Comparison of ENCODE assay signal across 17 mouse cellular contexts in genomic region chr13:51844118-51844517, GRCm38 (mm10). TPM values are rescaled to one million over a fixed set of nuclear protein-coding genes. Genes with fewer than 3 reads are reported as not detected.
A peak's percentile ranks its signal among the peaks of the same experiment; 100 is the strongest.
DNase-seq lines count a peak whose midpoint lies in the region; ATAC-seq and TF ChIP-seq lines count a peak whose summit lies in the region.
"Had no signal": no experiment of that assay in that cellular context is flagged by ENCODE, and none has a peak within 500 bp of the region (broad histone marks: within the 10 kb centered on the region; RNA-seq: fewer than 3 reads in every experiment).

No protein-coding gene starts in this region.

- no peak for TF ChIP-seq EP300 in lung, postnatal 0 days (IDR thresholded peaks at IDR 0.05)
- no peak for TF ChIP-seq EP300 in stomach, postnatal 0 days (optimal IDR thresholded peaks at IDR 0.05)

- H3K27ac ChIP-seq in forebrain, embryonic 11.5 days (ENCODE audit: low read depth, low read length): no peak overlapping the region
- H3K27ac ChIP-seq in forebrain, embryonic 10.5 days: no peak overlapping the region
- no peak overlapping the region for H3K27ac ChIP-seq in lung, postnatal 0 days (ENCODE audit: low read length)
- H3K27ac ChIP-seq in embryonic facial prominence, embryonic 11.5 days (replicated peaks; ENCODE audit: low read depth, low read length): no peak overlapping the region
- no peak overlapping the region for H3K27ac ChIP-seq in stomach, postnatal 0 days (replicated peaks)
- H3K27ac ChIP-seq: embryonic facial prominence, embryonic 15.5 days; forebrain, embryonic 13.5 days; hindbrain, embryonic 14.5 days; intestine, embryonic 15.5 days had no signal

- no peak for ATAC-seq in forebrain, embryonic 11.5 days (replicated peaks; ENCODE audit: low FRiP score)
- ATAC-seq in lung, postnatal 0 days: no peak
- ATAC-seq in embryonic facial prominence, embryonic 11.5 days (replicated peaks; ENCODE audit: insufficient number of reproducible peaks, low FRiP score, low TSS enrichment, low read depth): no peak
- ATAC-seq in stomach, postnatal 0 days (ENCODE audit: low FRiP score, low TSS enrichment): no peak
- ATAC-seq: activated CD4-positive, CD25-positive, alpha-beta regulatory T cell, adult 4 months; forebrain, embryonic 13.5 days; forebrain, postnatal 0 days; intestine, embryonic 15.5 days; Patski had no signal

- H3K9me3 ChIP-seq in forebrain, embryonic 11.5 days (ENCODE audit: control insufficient read depth, low read length): no peaks in the 10 kb centered on the region
- no peaks in the 10 kb centered on the region for H3K9me3 ChIP-seq in forebrain, embryonic 10.5 days
- H3K9me3 ChIP-seq in lung, postnatal 0 days (ENCODE audit: low read length): no peaks in the 10 kb centered on the region
- no peaks in the 10 kb centered on the region for H3K9me3 ChIP-seq in embryonic facial prominence, embryonic 11.5 days (replicated peaks; ENCODE audit: control insufficient read depth, low read length)
- no peaks in the 10 kb centered on the region for H3K9me3 ChIP-seq in stomach, postnatal 0 days (ENCODE audit: control insufficient read depth, low read length)
- H3K9me3 ChIP-seq: embryonic facial prominence, embryonic 15.5 days; forebrain, embryonic 13.5 days; heart, embryonic 10.5 days; intestine, embryonic 15.5 days had no signal

- no peak for TF ChIP-seq CTCF in lung, postnatal 0 days (IDR thresholded peaks at IDR 0.05)
- TF ChIP-seq CTCF in stomach, postnatal 0 days (IDR thresholded peaks at IDR 0.05; ENCODE audit: low read depth): no peak

- H3K36me3 ChIP-seq in forebrain, embryonic 11.5 days (ENCODE audit: control insufficient read depth, insufficient read depth, low read length): no peaks in the 10 kb centered on the region
- H3K36me3 ChIP-seq in forebrain, embryonic 10.5 days (replicated peaks): peaks cover 5% of the 10 kb centered on the region; the same call in 1 of the 2 replicates
- H3K36me3 ChIP-seq in lung, postnatal 0 days (ENCODE audit: insufficient read depth, low read length): no peaks in the 10 kb centered on the region
- H3K36me3 ChIP-seq in embryonic facial prominence, embryonic 11.5 days (replicated peaks; ENCODE audit: control insufficient read depth, insufficient read depth, low read depth, low read length): no peaks in the 10 kb centered on the region
- H3K36me3 ChIP-seq in stomach, postnatal 0 days (ENCODE audit: control insufficient read depth, insufficient read depth, low read length): no peaks in the 10 kb centered on the region
- H3K36me3 ChIP-seq: embryonic facial prominence, embryonic 15.5 days; intestine, embryonic 15.5 days had no signal

- no peak overlapping the region for H3K4me2 ChIP-seq in forebrain, embryonic 11.5 days (ENCODE audit: low read depth, low read length, severe bottlenecking)
- no peak overlapping the region for H3K4me2 ChIP-seq in lung, postnatal 0 days (replicated peaks; ENCODE audit: low read depth, low read length)
- H3K4me2 ChIP-seq in embryonic facial prominence, embryonic 11.5 days (ENCODE audit: low read depth, low read length): no peak overlapping the region
- H3K4me2 ChIP-seq in stomach, postnatal 0 days (replicated peaks; ENCODE audit: low read depth): no peak overlapping the region
- H3K4me2 ChIP-seq: embryonic facial prominence, embryonic 15.5 days; hindbrain, embryonic 14.5 days had no signal

- peak; percentile 54 for DNase-seq in forebrain, embryonic 11.5 days (ENCODE audit: low spot score)
- no peak for DNase-seq in forebrain, embryonic 10.5 days (ENCODE audit: extremely low spot score, low spot score)
- DNase-seq in lung, postnatal 0 days (ENCODE audit: low spot score): peak; percentile 15
- no peak for DNase-seq in lung, postnatal 25 days (ENCODE audit: low spot score)
- DNase-seq in embryonic facial prominence, embryonic 11.5 days (ENCODE audit: low spot score): peak; percentile 52
- DNase-seq in natural killer cell, adult 2 months (ENCODE audit: low spot score in 2 of 2): peak; percentile 21 to 32
- no peak for DNase-seq in testis, postnatal 10 days (ENCODE audit: low spot score)
- no peak for DNase-seq in stomach, postnatal 0 days (ENCODE audit: low spot score)

- H3K27me3 ChIP-seq in forebrain, embryonic 11.5 days (ENCODE audit: control insufficient read depth, insufficient read depth, low read length): peaks cover 45% of the 10 kb centered on the region
- H3K27me3 ChIP-seq in forebrain, embryonic 10.5 days (ENCODE audit: poor library complexity, severe bottlenecking): peaks cover 88% of the 10 kb centered on the region
- H3K27me3 ChIP-seq in lung, postnatal 0 days (replicated peaks; ENCODE audit: insufficient read depth, low read length): 0 out of 2 replicates have a peak, but pooled peaks cover 2% of the 10 kb centered on the region
- peaks cover 2% of the 10 kb centered on the region; the same call in 1 of the 2 replicates for H3K27me3 ChIP-seq in embryonic facial prominence, embryonic 11.5 days (ENCODE audit: control insufficient read depth, insufficient read depth, low read length)
- no peaks in the 10 kb centered on the region for H3K27me3 ChIP-seq in stomach, postnatal 0 days (ENCODE audit: control insufficient read depth, insufficient read depth, low read length)
- H3K27me3 ChIP-seq: Patski had no signal

- peaks cover 27% of the 10 kb centered on the region for H3K4me1 ChIP-seq in forebrain, embryonic 11.5 days (replicated peaks; ENCODE audit: control insufficient read depth, insufficient read depth, low read length)
- peaks cover 79% of the 10 kb centered on the region for H3K4me1 ChIP-seq in forebrain, embryonic 10.5 days
- peaks cover 10% of the 10 kb centered on the region; the same call in 1 of the 2 replicates for H3K4me1 ChIP-seq in lung, postnatal 0 days (ENCODE audit: insufficient read depth, low read depth, low read length)
- peaks cover 4% of the 10 kb centered on the region for H3K4me1 ChIP-seq in embryonic facial prominence, embryonic 11.5 days (ENCODE audit: control insufficient read depth, insufficient read depth, low read length)
- H3K4me1 ChIP-seq in stomach, postnatal 0 days (replicated peaks; ENCODE audit: control insufficient read depth, insufficient read depth): no peaks in the 10 kb centered on the region

- 80% methylated on average over 10 of the region's 10 CpGs for WGBS in forebrain, embryonic 11.5 days
- 82% methylated on average over 10 of the region's 10 CpGs for WGBS in forebrain, embryonic 10.5 days
- WGBS in lung, postnatal 0 days: 60% methylated on average over 10 of the region's 10 CpGs
- WGBS in embryonic facial prominence, embryonic 11.5 days: 49% methylated on average over 10 of the region's 10 CpGs
- WGBS in stomach, postnatal 0 days: 80% methylated on average over 10 of the region's 10 CpGs

- H3K9ac ChIP-seq in forebrain, embryonic 11.5 days (ENCODE audit: low read length): no peak overlapping the region
- H3K9ac ChIP-seq in lung, postnatal 0 days (replicated peaks; ENCODE audit: low read depth): no peak overlapping the region
- no peak overlapping the region for H3K9ac ChIP-seq in embryonic facial prominence, embryonic 11.5 days (replicated peaks; ENCODE audit: low read length)
- H3K9ac ChIP-seq in stomach, postnatal 0 days (ENCODE audit: low read length): no peak overlapping the region
- H3K9ac ChIP-seq: embryonic facial prominence, embryonic 15.5 days; forebrain, embryonic 13.5 days; forebrain, postnatal 0 days; hindbrain, embryonic 14.5 days; intestine, embryonic 15.5 days had no signal

- H3K4me3 ChIP-seq in forebrain, embryonic 11.5 days (ENCODE audit: low read depth, low read length): no peak overlapping the region
- H3K4me3 ChIP-seq in forebrain, embryonic 10.5 days: no peak overlapping the region
- H3K4me3 ChIP-seq in lung, postnatal 0 days (ENCODE audit: low read depth, low read length): no peak overlapping the region
- no peak overlapping the region for H3K4me3 ChIP-seq in embryonic facial prominence, embryonic 11.5 days (ENCODE audit: low read depth, low read length)
- no peak overlapping the region for H3K4me3 ChIP-seq in stomach, postnatal 0 days (ENCODE audit: low read depth, low read length)
- H3K4me3 ChIP-seq: embryonic facial prominence, embryonic 15.5 days; erythroblast, embryonic 14.5 days; forebrain, embryonic 13.5 days; intestine, embryonic 15.5 days had no signal

RNA-seq across cellular contexts. Expression of gene Gadd45g, which starts 2.4 kb away (rescaled TPM):
- polyA plus RNA-seq in forebrain, embryonic 11.5 days (2014; fragmentation: Nextera tagmentation; extraction: Ambion mirVana): 157 and 169 TPM in 2 replicates
- 102 and 107 TPM in 2 replicates for polyA plus RNA-seq in forebrain, embryonic 10.5 days (2016; fragmentation: Nextera tagmentation; extraction: Ambion mirVana)
- polyA plus RNA-seq in lung, postnatal 0 days (2015; fragmentation: Nextera tagmentation; extraction: Ambion mirVana): 54.7 and 83.4 TPM in 2 replicates
- polyA plus RNA-seq in embryonic facial prominence, embryonic 11.5 days (2014; fragmentation: Nextera tagmentation; extraction: Ambion mirVana): 57.1 and 62.0 TPM in 2 replicates
- 37.1 and 39.1 TPM in 2 replicates for polyA plus RNA-seq in stomach, postnatal 0 days (2015; fragmentation: Nextera tagmentation; extraction: Ambion mirVana)

RNA-seq across cellular contexts. Expression of gene Sema4d, which starts 50.6 kb away (rescaled TPM):
- polyA plus RNA-seq in forebrain, embryonic 11.5 days (2014; fragmentation: Nextera tagmentation; extraction: Ambion mirVana): 8.3 and 8.4 TPM in 2 replicates
- polyA plus RNA-seq in forebrain, embryonic 10.5 days (2016; fragmentation: Nextera tagmentation; extraction: Ambion mirVana): 8.0 and 8.4 TPM in 2 replicates
- 4.9 and 5.7 TPM in 2 replicates for polyA plus RNA-seq in lung, postnatal 0 days (2015; fragmentation: Nextera tagmentation; extraction: Ambion mirVana)
- 5.4 and 6.7 TPM in 2 replicates for polyA plus RNA-seq in embryonic facial prominence, embryonic 11.5 days (2014; fragmentation: Nextera tagmentation; extraction: Ambion mirVana)
- polyA plus RNA-seq in stomach, postnatal 0 days (2015; fragmentation: Nextera tagmentation; extraction: Ambion mirVana): 6.7 and 8.0 TPM in 2 replicates

Comparison
In these comparisons a context has a peak if more than half of its experiments do, and no peak if none do; other contexts are left out.
1. DNase-seq: peak in forebrain, embryonic 11.5 days (single experiment), lung, postnatal 0 days (single experiment), embryonic facial prominence, embryonic 11.5 days (single experiment) and natural killer cell, adult 2 months (2 of 2); none in forebrain, embryonic 10.5 days (single experiment), lung, postnatal 25 days (single experiment), testis, postnatal 10 days (single experiment) and stomach, postnatal 0 days (single experiment).